Mouse (Mus musculus) kidney, adult 2 months (tissue): ENCODE measurements at regions not wholly inside any gene's neighbourhood (a gene's known extent, or its start where the extent isn't known, plus 50 kb on each side); places are given as distances from the start of the nearest gene placed in this dataset.

ENCODE experiments used
- CTCF ChIP-seq: fragments of 200-500 bp; conservative IDR thresholded peaks from 2 replicates; pipeline ENCODE4 v1.5.1; 2011; ENCODE audit warnings: low read depth, mild to moderate bottlenecking, control low read depth, low read length, moderate library complexity, mixed read lengths; ENCODE audit not compliant: insufficient read depth, insufficient read length
- POLR2A ChIP-seq: fragments of 200-500 bp; IDR thresholded peaks from one replicate; pipeline ENCODE4 v1.6.1; 2011; ENCODE audit warnings: low read depth, low read length, control low read depth

- no peak for TF ChIP-seq POLR2A
- no peak for TF ChIP-seq CTCF
Measured at GRCm38 (mm10) chr5:103291691-103292090, 80.6 kb upstream of the Mapk10 start.
